Mouse (Mus musculus): ENCODE measurements around the gene Otud4. TPM values are rescaled to one million over a fixed set of nuclear protein-coding genes. Genes with fewer than 3 reads are reported as not detected.

The Otud4 gene
- 9.6 TPM for polyA plus RNA-seq (2017; shearing (Covaris generic))

DNA sequence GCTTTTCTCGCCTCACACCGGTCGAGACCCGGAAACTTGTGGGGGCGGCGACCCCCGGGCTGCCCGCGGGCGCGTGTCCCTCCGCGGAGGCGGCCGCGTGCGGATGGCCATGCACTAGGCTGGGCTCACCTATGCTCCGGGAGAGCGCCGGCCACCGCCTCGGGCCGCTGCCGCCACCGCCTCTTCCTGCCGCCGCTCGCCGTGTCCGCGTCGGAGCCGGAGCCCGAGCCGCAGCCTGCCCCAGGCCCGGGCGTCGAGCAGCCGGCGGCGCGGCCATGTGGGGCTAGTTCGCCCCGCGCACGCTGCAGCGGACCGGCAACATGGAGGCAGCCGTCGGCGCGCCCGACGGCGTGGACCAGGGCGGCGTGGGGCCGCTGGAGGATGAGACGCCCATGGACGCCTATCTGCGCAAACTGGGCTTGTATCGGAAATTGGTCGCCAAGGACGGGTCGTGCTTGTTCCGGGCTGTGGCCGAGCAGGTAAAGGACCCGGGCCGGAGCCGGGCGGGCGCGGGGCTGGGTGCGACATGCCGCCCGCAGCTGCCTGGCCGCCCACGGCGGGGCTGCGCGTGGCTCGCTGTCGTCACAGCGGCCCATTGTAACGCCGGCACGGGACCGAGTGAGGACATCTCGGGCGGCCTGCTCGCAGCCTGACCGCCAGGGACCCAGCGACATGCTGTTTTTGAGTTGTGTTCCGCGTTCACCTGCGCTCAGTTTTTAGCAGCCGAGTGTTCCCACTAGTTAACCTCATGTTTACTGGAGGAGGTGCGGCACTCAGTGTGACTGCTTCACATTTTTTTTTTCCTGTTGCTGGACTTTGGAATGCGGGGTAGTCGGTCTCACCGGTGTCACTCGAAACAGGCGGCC, at the start of gene Otud4:
Gene Otud4, plus strand, starts transcription at position 33 of the 866 bp plus-strand sequence.

GRCm38 (mm10) chr8:79711064-79711961, 71.9 kb downstream of the Otud4 start, which contains the start of the genes Abce1 and Anapc10:
Abce1 (minus strand) TSS chr8:79711740.
Anapc10 (plus strand) TSS chr8:79711820.

Other genes with a start within 250 kb of the Otud4 start
- gene Smad1, start 240.1 kb upstream of the Otud4 start, polyA plus RNA-seq (2017; shearing (Covaris generic)) = 8.1 TPM
- 115 TPM for gene Abce1, start 72.1 kb downstream of the Otud4 start, polyA plus RNA-seq (2017; shearing (Covaris generic))
- gene Anapc10, start 72.2 kb downstream of the Otud4 start, polyA plus RNA-seq (2017; shearing (Covaris generic)) = 27.3 TPM

Measured in inflammation-experienced regulatory T-cells, adult 16 weeks (primary cell).